7 mouse cellular contexts compared by ENCODE assay signal in the genomic region with DNA sequence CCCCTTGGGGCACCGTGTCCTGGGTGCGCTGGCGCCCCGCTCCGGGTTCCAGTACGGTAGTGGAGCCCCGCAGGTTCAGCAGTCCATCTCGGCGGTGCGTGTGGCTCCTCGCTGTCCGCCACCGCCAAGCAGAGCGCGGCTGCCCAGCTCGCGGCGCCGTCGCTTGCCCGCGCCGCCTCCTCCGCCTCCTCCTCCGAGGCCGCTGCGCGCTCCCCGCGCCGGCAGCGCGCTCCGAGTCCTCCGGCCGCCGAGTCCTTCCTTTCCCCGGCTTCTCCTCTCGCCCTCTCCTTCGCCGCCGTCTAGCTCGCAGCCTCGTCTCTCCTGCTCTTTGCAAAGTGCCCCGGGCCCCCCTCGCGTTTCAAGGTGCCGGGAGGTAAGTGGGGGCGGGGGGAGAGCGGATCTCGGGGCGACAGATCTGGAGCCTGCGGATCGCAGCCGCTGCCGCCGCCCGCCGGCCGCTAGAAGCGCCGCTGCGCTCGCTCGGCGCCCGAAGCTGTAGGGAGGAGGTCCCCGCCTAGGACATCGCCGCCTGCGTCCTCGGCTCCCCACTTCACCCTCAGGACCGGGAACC. TPM values are rescaled to one million over a fixed set of nuclear protein-coding genes. Genes with fewer than 3 reads are reported as not detected.
DNase-seq lines count a peak whose midpoint lies in the region; ATAC-seq lines count a peak whose summit lies in the region.

No protein-coding gene starts in this region.

- H3K4me2 ChIP-seq in limb, embryonic 15.5 days: peak overlapping the region; percentile 92
- H3K4me2 ChIP-seq in midbrain, embryonic 15.5 days: peak overlapping the region; percentile 90

- no peaks in the 10 kb centered on the region for H3K9me3 ChIP-seq in limb, embryonic 15.5 days
- H3K9me3 ChIP-seq in midbrain, embryonic 15.5 days: no peaks in the 10 kb centered on the region

- H3K9ac ChIP-seq in limb, embryonic 15.5 days: peak overlapping the region; percentile 59
- peak overlapping the region; percentile 46 for H3K9ac ChIP-seq in midbrain, embryonic 15.5 days

- peaks cover 42% of the 10 kb centered on the region for H3K4me1 ChIP-seq in limb, embryonic 15.5 days
- H3K4me1 ChIP-seq in midbrain, embryonic 15.5 days: peaks cover 39% of the 10 kb centered on the region

- H3K4me3 ChIP-seq in limb, embryonic 15.5 days: peak overlapping the region; percentile 60
- peak overlapping the region; percentile 69 for H3K4me3 ChIP-seq in midbrain, embryonic 15.5 days

- peak overlapping the region; percentile 78 for H3K27ac ChIP-seq in limb, embryonic 15.5 days
- no peak overlapping the region; the same call in 1 of the 2 replicates for H3K27ac ChIP-seq in midbrain, embryonic 15.5 days

- ATAC-seq in limb, embryonic 15.5 days (ENCODE audit: insufficient number of reproducible peaks, low FRiP score, low TSS enrichment, low read depth): peak; percentile 45
- peak; percentile 79 for ATAC-seq in midbrain, embryonic 15.5 days (replicated peaks)

- under 1% methylated on average over 73 of the region's 73 CpGs for WGBS in limb, embryonic 15.5 days
- WGBS in midbrain, embryonic 15.5 days: under 1% methylated on average over 63 of the region's 73 CpGs

- no peaks in the 10 kb centered on the region for H3K36me3 ChIP-seq in limb, embryonic 15.5 days
- no peaks in the 10 kb centered on the region for H3K36me3 ChIP-seq in midbrain, embryonic 15.5 days (replicated peaks)

- peaks cover 60% of the 10 kb centered on the region for H3K27me3 ChIP-seq in limb, embryonic 15.5 days
- peaks cover 66% of the 10 kb centered on the region for H3K27me3 ChIP-seq in midbrain, embryonic 15.5 days (replicated peaks)

- DNase-seq in adrenal gland, postnatal 10 days: peak; percentile 78
- DNase-seq in embryo, embryonic 11 days: peak; percentile 88
- DNase-seq in heart, adult 18-20 months: peak; percentile 78
- DNase-seq in kidney, adult 11 months: peak; percentile 48
- DNase-seq in spleen, adult 18-20 months: peak; percentile 40 to 67

RNA-seq across cellular contexts. Expression of gene Supt3, which starts 40.9 kb away (rescaled TPM):
- 10 to 100 TPM; 18.7 to 24.6 TPM for total RNA-seq in adrenal gland, postnatal 10 days (2021)
- total RNA-seq in heart, adult 18-20 months (2021): 10 to 100 TPM; 16.4 to 18.4 TPM
- 18.8 and 19.2 TPM in 2 replicates for polyA plus RNA-seq in limb, embryonic 15.5 days (2015; fragmentation: Nextera tagmentation; extraction: Ambion mirVana)
- 20.3 and 21.5 TPM in 2 replicates for polyA plus RNA-seq in midbrain, embryonic 15.5 days (2015; fragmentation: Nextera tagmentation; extraction: Ambion mirVana)
